Mouse (Mus musculus) bone marrow, adult 2 months (tissue): Measurements from ENCODE around the gene Tmc6. TPM values are rescaled to one million over a fixed set of nuclear protein-coding genes. Genes with fewer than 3 reads are reported as not detected.
"Not testable (repeated sequence)": the region's sequence is repeated elsewhere in the genome, so short reads cannot be mapped to it uniquely, and the experiment has no call there.

Experiments used
- H3K27ac ChIP-seq: fragments of 200-500 bp; 2 replicates; pipeline ENCODE4 v1.5.1; 2012; ENCODE audit warnings: low read depth, mild to moderate bottlenecking, control low read depth, inconsistent platforms, low read length; ENCODE audit not compliant: control insufficient read depth, poor library complexity, insufficient read depth
- H3K4me1 ChIP-seq: fragments of 200-500 bp; 2 replicates; pipeline ENCODE4 v1.6.1; 2011; ENCODE audit warnings: low read length; ENCODE audit not compliant: control insufficient read depth, insufficient read depth
- H3K4me3 ChIP-seq: fragments of 200-500 bp; replicated peaks from 2 replicates; pipeline ENCODE3; 2011; ENCODE audit warnings: mild to moderate bottlenecking, low read depth, low read length, control low read depth; ENCODE audit not compliant: control insufficient read depth
- CTCF ChIP-seq: fragments of 200-500 bp; IDR thresholded peaks from 2 replicates; pipeline ENCODE4 v1.5.1; 2011; ENCODE audit warnings: low read length, control low read depth; ENCODE audit not compliant: control insufficient read depth, insufficient read depth
- POLR2A ChIP-seq: fragments of 200-500 bp; IDR thresholded peaks from 2 replicates; pipeline ENCODE4 v1.6.1; 2011; ENCODE audit warnings: low read depth, mild to moderate bottlenecking, control low read depth, low read length, borderline replicate concordance; ENCODE audit not compliant: control insufficient read depth
- WGBS: fragments of 180-500 bp; shearing (Covaris S2); methylation state at CpG from one replicate; pipeline ENCODE4 v1.1.7; 2018; 5-methylcytosine and 5-hydroxymethylcytosine counted together
- polyA plus RNA-seq: library from polyadenylated mRNA; stranded (reverse); fragments of >200 nt; gene quantifications from 2 replicates; pipeline ENCODE4 v1.2.4, GENCODE M21; 2011; ENCODE audit warnings: low replicate concordance; ENCODE audit not compliant: missing spikeins, insufficient read depth, insufficient read length

The Tmc6 gene
- polyA plus RNA-seq, 1 experiment: 194 TPM

- no peak overlapping the region for H3K4me3 ChIP-seq
- 61% methylated on average over 23 of the region's 23 CpGs for WGBS
- TF ChIP-seq POLR2A (no peak), CTCF (peak; percentile 51; the same call in 1 of the 2 replicates)
- H3K4me1 ChIP-seq: peaks cover 5% of the 10 kb centered on the region
- H3K27ac ChIP-seq: peak overlapping the region; percentile 12; the same call in 1 of the 2 replicates
These were observed 8.9 kb upstream of the Tmc6 start for GRCm38 (mm10) chr11:117790703-117791440.

- no peak overlapping the region for H3K27ac ChIP-seq
- TF ChIP-seq POLR2A: 0 out of 2 replicates have a peak, but pooled peaks have one; percentile 34
- peak; percentile 92 for TF ChIP-seq CTCF
- H3K4me3 ChIP-seq: no peak overlapping the region
- 18% methylated on average over 14 of the region's 14 CpGs for WGBS
- peaks cover 5% of the 10 kb centered on the region for H3K4me1 ChIP-seq
These were observed 8.3 kb upstream of the Tmc6 start for GRCm38 (mm10) chr11:117790286-117790685.

- not testable (repeated sequence) for H3K27ac ChIP-seq, H3K4me1 ChIP-seq, H3K4me3 ChIP-seq
- WGBS: 88% methylated on average over 7 of the region's 7 CpGs
These were observed 6.5 kb upstream of the Tmc6 start for GRCm38 (mm10) chr11:117788481-117788880.

GRCm38 (mm10) chr11:117786294-117786693, 4.3 kb upstream of the Tmc6 start:
- 10% methylated on average over 10 of the region's 10 CpGs for WGBS

GRCm38 (mm10) chr11:117783683-117784309, 1.8 kb upstream of the Tmc6 start:
- peak overlapping the region; percentile 64 for H3K27ac ChIP-seq
- H3K4me3 ChIP-seq: peak overlapping the region; percentile 91
- peaks cover 2% of the 10 kb centered on the region; the same call in 1 of the 2 replicates for H3K4me1 ChIP-seq
- WGBS: 68% methylated on average over 10 of the region's 10 CpGs
- TF ChIP-seq POLR2A: no peak
- TF ChIP-seq CTCF: no peak

More at GRCm38 (mm10) chr11:117786294-117786693, 4.3 kb upstream of the Tmc6 start:
- Histone ChIP-seq H3K27ac (no peak overlapping the region), H3K4me1 (no peaks in the 10 kb centered on the region; the same call in 1 of the 2 replicates), H3K4me3 (no peak overlapping the region)
- TF ChIP-seq CTCF (peak; percentile 95), POLR2A (peak; percentile 33; the same call in 1 of the 2 replicates)

GRCm38 (mm10) chr11:117783089-117783488, 1.1 kb upstream of the Tmc6 start:
- TF ChIP-seq POLR2A (peak; percentile 76; the same call in 1 of the 2 replicates), CTCF (peak; percentile 45; the same call in 1 of the 2 replicates)
- H3K27ac ChIP-seq: peak overlapping the region; percentile 93
- H3K4me1 ChIP-seq: peaks cover 2% of the 10 kb centered on the region; the same call in 1 of the 2 replicates
- under 1% methylated on average over 31 of the region's 31 CpGs for WGBS
- H3K4me3 ChIP-seq: peak overlapping the region; percentile 91

GRCm38 (mm10) chr11:117782705-117783034, 672 bp upstream of the Tmc6 start:
- no peak for TF ChIP-seq CTCF
- no peak for TF ChIP-seq POLR2A
- 7% methylated on average over 9 of the region's 9 CpGs for WGBS
- Histone ChIP-seq H3K27ac (peak overlapping the region; percentile 93), H3K4me1 (peaks cover 2% of the 10 kb centered on the region; the same call in 1 of the 2 replicates), H3K4me3 (peak overlapping the region; percentile 91)

DNA sequence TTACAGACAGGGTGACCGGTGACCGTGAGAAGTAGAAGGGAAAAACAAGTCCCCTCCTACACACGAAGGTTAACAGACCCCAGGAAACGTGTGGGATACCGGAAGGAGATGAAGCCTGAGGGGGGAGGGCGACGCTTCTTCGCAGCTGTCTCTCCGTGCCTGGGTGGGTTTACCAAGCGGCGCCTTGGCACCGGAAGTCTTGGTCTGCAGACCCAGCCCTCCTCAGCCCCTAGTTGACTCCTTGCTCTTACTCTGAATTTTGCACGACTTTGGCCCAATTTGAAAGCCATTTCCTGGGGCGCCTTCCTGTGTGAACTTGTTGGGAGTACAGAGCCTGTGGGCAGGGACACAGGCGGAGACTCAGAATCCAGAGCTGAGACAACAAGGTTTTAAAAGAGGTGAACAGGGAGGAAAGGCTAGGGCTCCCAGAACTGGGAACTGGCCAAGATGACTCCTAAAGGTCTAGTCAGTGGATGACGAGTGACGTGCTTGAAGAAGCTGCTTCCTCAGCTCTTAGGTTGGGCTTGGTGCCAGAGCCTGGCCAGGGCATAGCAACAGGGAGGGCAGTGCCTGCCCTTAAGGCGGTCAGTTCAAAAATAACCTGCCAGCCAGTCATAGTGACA, 688 bp downstream of the Tmc6 start:
- Histone ChIP-seq H3K4me1 (peaks cover 4% of the 10 kb centered on the region; the same call in 1 of the 2 replicates), H3K27ac (peak overlapping the region; percentile 93), H3K4me3 (peak overlapping the region; percentile 91)
- WGBS: under 1% methylated on average over 18 of the region's 18 CpGs
- no peak; the same call in 1 of the 2 replicates for TF ChIP-seq POLR2A
- TF ChIP-seq CTCF: no peak
